Mouse (Mus musculus) C2C12 (cell line): ENCODE measurements at regions not wholly inside any gene's neighbourhood (a gene's known extent, or its start where the extent isn't known, plus 50 kb on each side); places are given as distances from the start of the nearest gene placed in this dataset.

Experiments used
- CTCF ChIP-seq: IDR thresholded peaks from one replicate; pipeline ENCODE4 v1.5.1; 2011; ENCODE audit not compliant: control insufficient read depth, insufficient read depth, insufficient read length
- FOSL1 ChIP-seq: IDR thresholded peaks from one replicate; pipeline ENCODE4 v1.8.0; 2011; ENCODE audit warnings: mild to moderate bottlenecking, low read length; ENCODE audit not compliant: poor library complexity, insufficient read depth, severe bottlenecking
- MYOG ChIP-seq: IDR thresholded peaks from one replicate; pipeline ENCODE4 v1.6.1; 2011; ENCODE audit not compliant: control insufficient read depth, insufficient read length; ENCODE audit errors: extremely low read depth

DNA sequence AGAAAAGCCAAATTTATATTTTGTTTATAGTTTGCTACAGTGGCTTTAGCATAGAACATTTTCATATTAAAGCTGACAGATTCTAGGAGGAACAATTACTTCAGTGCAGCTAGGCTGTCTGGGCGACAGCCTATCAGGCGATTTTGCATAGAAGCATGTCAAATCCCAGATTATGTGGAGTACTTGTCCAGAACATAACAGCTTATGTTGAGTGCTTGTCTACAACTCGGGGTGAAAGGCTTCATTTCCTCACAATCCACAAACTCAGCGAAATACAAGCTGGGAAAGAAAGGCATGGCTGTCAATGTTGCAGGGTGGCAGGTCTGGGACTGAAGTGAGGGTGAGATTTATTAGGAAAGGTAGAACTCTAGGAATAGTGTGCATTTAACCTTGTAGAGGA lies 77.8 kb downstream of the Cetn3 start:
- TF ChIP-seq CTCF (no peak), MYOG (no peak), FOSL1 (no peak)
